Mouse (Mus musculus) intestine, postnatal 0 days (tissue): ENCODE results near the gene Pmm1. TPM values are rescaled to one million over a fixed set of nuclear protein-coding genes. Genes with fewer than 3 reads are reported as not detected.

Experiments
- ATAC-seq: fragments of 200-750 bp; cut with Nextera tagmentation; 2 replicates; pipeline ENCODE4 v1.8.0; 2017; ENCODE audit warnings: mild to moderate bottlenecking, moderate TSS enrichment, moderate library complexity
- H3K27ac ChIP-seq: fragments of 300-500 bp; sonication (generic); 2 replicates; pipeline ENCODE4 v1.5.1; 2014; ENCODE audit warnings: mild to moderate bottlenecking, low read depth, low read length, moderate library complexity
- H3K27me3 ChIP-seq: fragments of 300-500 bp; sonication (generic); replicated peaks from 2 replicates; pipeline ENCODE4 v1.6.1; 2014; ENCODE audit warnings: low read length, mixed read lengths; ENCODE audit not compliant: control insufficient read depth, insufficient read depth
- H3K36me3 ChIP-seq: fragments of 300-500 bp; sonication (generic); 2 replicates; pipeline ENCODE4 v1.6.1; 2014; ENCODE audit warnings: mild to moderate bottlenecking, moderate library complexity; ENCODE audit not compliant: control insufficient read depth, insufficient read depth
- H3K4me1 ChIP-seq: fragments of 300-500 bp; sonication (generic); replicated peaks from 2 replicates; pipeline ENCODE4 v1.6.1; 2014; ENCODE audit warnings: antibody characterized with exemption, low read length, mixed read lengths; ENCODE audit not compliant: control insufficient read depth, insufficient read depth
- H3K4me2 ChIP-seq: fragments of 300-500 bp; sonication (generic); replicated peaks from 2 replicates; pipeline ENCODE4 v1.6.1; 2014; ENCODE audit warnings: low read depth, mild to moderate bottlenecking, moderate library complexity
- H3K4me3 ChIP-seq: fragments of 300-500 bp; sonication (generic); 2 replicates; pipeline ENCODE4 v1.5.1; 2014; ENCODE audit warnings: low read depth, low read length
- H3K9ac ChIP-seq: fragments of 300-500 bp; sonication (generic); 2 replicates; pipeline ENCODE4 v1.6.1; 2014; ENCODE audit warnings: mild to moderate bottlenecking, low read depth, low read length
- H3K9me3 ChIP-seq: fragments of 300-500 bp; sonication (generic); 2 replicates; pipeline ENCODE4 v1.6.1; 2016; ENCODE audit warnings: mixed run types; ENCODE audit not compliant: control insufficient read depth
- CTCF ChIP-seq: sonication (generic); IDR thresholded peaks from 2 replicates; pipeline ENCODE4 v1.5.1; 2016; ENCODE audit warnings: low read depth, mild to moderate bottlenecking, control low read depth, antibody characterized with exemption, moderate library complexity
- WGBS: fragments of 180-500 bp; shearing (Covaris S2); extraction: QIAGEN DNeasy Blood & Tissue Kit; methylation state at CpG from one replicate; pipeline ENCODE4 v1.1.7; 2014; 5-methylcytosine and 5-hydroxymethylcytosine counted together
- polyA plus RNA-seq: library from polyadenylated mRNA; unstranded; fragments of >200 nt; fragmentation: Nextera tagmentation; extraction: Ambion mirVana; gene quantifications from 2 replicates; pipeline ENCODE4 v1.2.1, GENCODE M21; 2015

The Pmm1 gene
- polyA plus RNA-seq, 1 experiment from 2014 or later = 15.8 TPM

DNA sequence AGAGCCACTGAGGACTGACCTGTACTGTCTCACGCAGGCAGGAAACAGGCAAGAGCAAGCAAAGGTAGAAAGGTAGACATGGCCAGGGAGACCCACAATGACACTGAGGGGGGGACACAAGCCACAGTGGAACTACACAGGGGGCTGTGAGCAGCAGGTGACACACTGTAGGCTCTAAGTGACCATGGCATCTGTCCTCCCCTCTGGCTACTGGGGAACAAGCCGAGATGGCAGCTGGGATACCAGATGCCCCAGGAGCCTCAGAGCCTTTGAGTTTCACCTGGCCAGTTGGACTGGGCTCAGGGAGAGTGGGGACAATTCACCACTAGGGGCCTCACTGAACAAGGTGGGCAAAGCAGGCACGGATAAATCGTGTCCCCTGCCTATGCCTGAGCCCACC lies 8.4 kb downstream of the Pmm1 start:
- Histone ChIP-seq H3K36me3 (peaks cover 12% of the 10 kb centered on the region; the same call in 1 of the 2 replicates), H3K27ac (no peak overlapping the region), H3K4me3 (no peak overlapping the region), H3K4me2 (no peak overlapping the region), H3K9me3 (no peaks in the 10 kb centered on the region), H3K4me1 (no peaks in the 10 kb centered on the region), H3K9ac (no peak overlapping the region), H3K27me3 (no peaks in the 10 kb centered on the region)
- whole genome bisulfite sequencing = 95% methylated on average over 4 of the region's 4 CpGs
- ATAC-seq = no peak
- no peak for TF ChIP-seq CTCF

DNA sequence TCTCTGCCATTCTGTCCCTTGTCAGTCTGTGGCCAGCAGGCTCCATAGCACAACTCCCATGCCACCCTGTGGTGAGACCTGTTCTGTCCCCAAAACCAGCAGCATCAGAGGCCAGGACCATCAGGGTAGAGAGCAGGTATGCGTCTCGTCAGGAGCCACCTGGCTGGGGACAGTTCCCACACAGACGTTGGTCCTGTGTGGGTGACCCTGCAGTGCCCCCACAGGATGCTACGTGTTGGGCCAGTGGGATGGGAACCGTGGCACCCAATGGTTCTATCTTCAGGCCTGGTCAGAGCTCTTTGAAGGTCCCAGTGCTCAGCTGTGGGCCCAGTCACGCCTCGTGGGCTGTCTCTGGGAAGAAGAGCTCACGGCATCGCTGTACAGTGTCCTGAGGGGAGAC lies 9.6 kb downstream of the Pmm1 start:
- Histone ChIP-seq H3K9me3 (no peaks in the 10 kb centered on the region), H3K27me3 (no peaks in the 10 kb centered on the region), H3K36me3 (0 out of 2 replicates have a peak, but pooled peaks cover 12% of the 10 kb centered on the region), H3K27ac (no peak overlapping the region), H3K9ac (no peak overlapping the region), H3K4me1 (no peaks in the 10 kb centered on the region), H3K4me2 (no peak overlapping the region), H3K4me3 (no peak overlapping the region)
- 0 out of 2 replicates have a peak, but pooled peaks have one; percentile 2 for TF ChIP-seq CTCF
- WGBS = 86% methylated on average over 9 of the region's 9 CpGs
- no peak for ATAC-seq

DNA sequence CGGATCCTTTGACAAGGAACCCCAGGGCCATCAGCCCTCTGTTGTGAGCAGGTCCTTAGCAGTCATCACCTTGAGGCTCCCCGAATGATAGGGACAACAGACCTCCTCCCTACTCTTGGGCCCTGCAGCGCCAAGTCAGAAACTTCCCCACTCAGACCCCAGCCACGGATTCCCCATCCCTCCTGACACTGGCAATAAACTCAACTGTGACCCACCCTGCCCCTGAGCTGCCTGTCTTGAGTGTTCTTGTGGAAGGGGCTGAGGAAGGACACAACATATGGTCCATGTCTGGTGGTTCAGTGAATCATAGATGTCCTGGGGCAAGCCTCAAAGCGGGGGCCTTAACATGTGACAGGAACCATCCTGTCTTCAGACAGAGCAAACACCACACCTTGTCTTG lies 10.0 kb downstream of the Pmm1 start:
- ATAC-seq = no peak
- 85% methylated on average over 5 of the region's 5 CpGs for WGBS

DNA sequence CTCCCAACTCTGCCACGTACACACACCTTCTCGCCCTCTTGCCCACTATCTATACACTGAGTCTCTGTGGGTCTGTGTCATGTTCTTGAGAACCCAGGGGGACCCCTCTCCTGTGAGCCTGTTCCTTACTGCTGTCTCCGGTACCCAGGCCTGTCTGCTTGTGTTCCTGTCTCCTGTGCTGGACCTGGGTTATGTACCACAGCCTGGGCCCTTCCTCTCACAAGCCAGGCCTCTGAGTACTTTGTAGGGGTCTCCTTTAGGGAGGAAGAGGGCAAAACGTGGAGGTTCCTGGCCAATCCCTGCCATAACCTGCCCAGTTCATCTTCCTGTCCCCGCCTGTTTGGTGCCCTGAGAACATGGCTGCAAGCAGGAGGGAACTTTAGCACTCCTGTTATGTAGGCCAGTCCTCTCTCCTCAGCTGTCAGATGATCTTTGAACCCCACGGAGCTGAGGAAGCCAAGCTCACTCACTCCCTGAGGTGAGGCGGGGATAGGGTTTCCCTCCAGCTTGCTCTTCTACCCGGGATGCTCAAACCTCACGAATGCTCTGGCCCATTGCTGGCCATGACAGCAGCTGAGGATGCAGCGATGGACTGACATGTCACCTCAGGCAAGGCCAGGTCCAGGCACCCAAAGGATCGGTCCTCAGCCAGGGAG lies 11.1 kb downstream of the Pmm1 start:
- Histone ChIP-seq H3K4me1 (no peaks in the 10 kb centered on the region), H3K4me2 (no peak overlapping the region), H3K27ac (no peak overlapping the region), H3K27me3 (no peaks in the 10 kb centered on the region), H3K36me3 (0 out of 2 replicates have a peak, but pooled peaks cover 8% of the 10 kb centered on the region), H3K9ac (no peak overlapping the region), H3K4me3 (no peak overlapping the region), H3K9me3 (no peaks in the 10 kb centered on the region)
- WGBS = 64% methylated on average over 11 of the region's 11 CpGs
- no peak for TF ChIP-seq CTCF
- ATAC-seq = peak; percentile 51

More for the DNA sequence above, 10.0 kb downstream of the Pmm1 start:
- Histone ChIP-seq H3K4me3 (no peak overlapping the region), H3K36me3 (0 out of 2 replicates have a peak, but pooled peaks cover 12% of the 10 kb centered on the region), H3K4me1 (no peaks in the 10 kb centered on the region), H3K4me2 (no peak overlapping the region), H3K9me3 (no peaks in the 10 kb centered on the region), H3K27me3 (no peaks in the 10 kb centered on the region), H3K27ac (no peak overlapping the region), H3K9ac (no peak overlapping the region)
- TF ChIP-seq CTCF = no peak

DNA sequence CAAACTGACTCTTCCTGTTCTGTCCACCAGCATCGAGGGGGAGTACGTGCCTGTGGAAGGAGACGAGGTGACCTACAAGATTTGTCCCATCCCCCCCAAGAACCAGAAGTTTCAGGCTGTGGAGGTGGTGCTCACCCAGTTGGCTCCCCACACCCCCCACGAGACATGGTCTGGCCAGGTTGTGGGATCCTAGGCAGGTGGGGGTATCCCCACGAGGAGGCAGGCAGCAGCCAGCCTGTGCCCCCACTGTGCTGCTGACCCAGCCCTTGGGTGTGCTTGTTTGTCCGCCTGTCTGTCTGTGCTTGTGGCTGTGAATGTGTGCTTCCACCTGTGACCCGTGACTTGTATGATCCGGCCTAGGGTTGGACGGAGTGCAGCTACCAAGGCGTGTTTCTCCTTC lies 11.7 kb downstream of the Pmm1 start:
- no peak overlapping the region for H3K4me3 ChIP-seq
- H3K27me3 ChIP-seq = no peaks in the 10 kb centered on the region
- H3K36me3 ChIP-seq = 0 out of 2 replicates have a peak, but pooled peaks cover 8% of the 10 kb centered on the region
- no peak overlapping the region for H3K27ac ChIP-seq
- ATAC-seq = no peak
- no peaks in the 10 kb centered on the region for H3K9me3 ChIP-seq
- H3K9ac ChIP-seq = no peak overlapping the region
- no peak overlapping the region for H3K4me2 ChIP-seq
- no peak for TF ChIP-seq CTCF
- H3K4me1 ChIP-seq = no peaks in the 10 kb centered on the region
- 86% methylated on average over 10 of the region's 10 CpGs for WGBS

GRCm38 (mm10) chr15:81943176-81943749 lies 17.5 kb downstream of the Pmm1 start:
- Histone ChIP-seq H3K27ac (no peak overlapping the region), H3K9ac (no peak overlapping the region), H3K4me2 (no peak overlapping the region), H3K4me1 (no peaks in the 10 kb centered on the region), H3K4me3 (no peak overlapping the region), H3K27me3 (peaks cover 2% of the 10 kb centered on the region; the same call in 1 of the 2 replicates), H3K9me3 (no peaks in the 10 kb centered on the region), H3K36me3 (no peaks in the 10 kb centered on the region)
- no peak for TF ChIP-seq CTCF
- 27% methylated on average over 9 of the region's 9 CpGs for WGBS
- no peak for ATAC-seq
